Mouse (Mus musculus): ENCODE results near the gene Ddb1. TPM values are rescaled to one million over a fixed set of nuclear protein-coding genes. Genes with fewer than 3 reads are reported as not detected.

The Ddb1 gene
- total RNA-seq, 1 experiment from 2014 or later = 201 TPM

GRCm38 (mm10) chr19:10648156-10648555, 43.0 kb downstream of the Ddb1 start:
- no peak for ATAC-seq (ENCODE audit: extremely low read depth, insufficient number of reproducible peaks, low FRiP score, poor library complexity, severe bottlenecking)

GRCm38 (mm10) chr19:10656058-10656457, 50.9 kb downstream of the Ddb1 start:
- no peak for ATAC-seq (ENCODE audit: extremely low read depth, insufficient number of reproducible peaks, low FRiP score, poor library complexity, severe bottlenecking)

DNA sequence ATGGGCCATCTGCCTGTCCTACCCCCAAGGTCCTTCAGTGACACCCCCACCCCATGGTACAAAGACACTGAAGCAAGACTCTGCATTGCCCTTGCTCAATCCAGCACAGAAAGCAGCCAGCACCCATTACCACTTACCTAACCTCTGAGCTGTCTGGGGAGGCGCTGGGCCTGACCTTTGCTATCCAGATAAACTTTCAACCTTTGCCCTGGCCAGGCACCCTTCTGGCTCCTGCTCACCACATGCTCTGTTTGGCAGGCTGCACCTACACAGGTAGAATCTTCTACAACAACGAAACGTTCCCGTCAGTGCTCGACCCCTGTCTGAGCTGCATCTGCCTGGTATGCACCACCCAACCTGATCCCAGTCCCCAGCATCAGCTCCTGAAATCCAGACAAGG, 52.6 kb downstream of the Ddb1 start:
- no peak for ATAC-seq (ENCODE audit: extremely low read depth, insufficient number of reproducible peaks, low FRiP score, poor library complexity, severe bottlenecking)

GRCm38 (mm10) chr19:10658406-10658805, 53.3 kb downstream of the Ddb1 start:
- ATAC-seq (ENCODE audit: extremely low read depth, insufficient number of reproducible peaks, low FRiP score, poor library complexity, severe bottlenecking) = no peak

DNA sequence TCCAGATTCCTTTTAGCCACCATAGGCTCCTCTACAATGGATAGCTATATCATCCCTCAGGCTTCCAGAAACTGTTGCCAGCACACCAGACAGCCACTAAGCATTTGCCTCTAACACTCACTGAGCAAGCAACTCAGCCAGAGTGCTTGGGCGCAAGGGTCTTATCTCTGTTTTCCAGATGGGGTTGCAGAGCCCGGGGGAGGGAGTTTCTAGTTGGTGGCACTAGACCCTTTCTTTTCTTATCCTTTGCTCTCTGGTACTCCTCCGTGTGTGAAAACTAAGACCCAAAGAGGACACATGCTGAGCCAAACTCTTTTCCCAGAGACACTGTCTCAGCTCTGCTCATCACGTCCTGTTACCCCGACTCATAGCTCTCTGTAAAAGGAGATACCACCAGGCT, 56.2 kb downstream of the Ddb1 start:
- no peak for ATAC-seq (ENCODE audit: extremely low read depth, insufficient number of reproducible peaks, low FRiP score, poor library complexity, severe bottlenecking)

DNA sequence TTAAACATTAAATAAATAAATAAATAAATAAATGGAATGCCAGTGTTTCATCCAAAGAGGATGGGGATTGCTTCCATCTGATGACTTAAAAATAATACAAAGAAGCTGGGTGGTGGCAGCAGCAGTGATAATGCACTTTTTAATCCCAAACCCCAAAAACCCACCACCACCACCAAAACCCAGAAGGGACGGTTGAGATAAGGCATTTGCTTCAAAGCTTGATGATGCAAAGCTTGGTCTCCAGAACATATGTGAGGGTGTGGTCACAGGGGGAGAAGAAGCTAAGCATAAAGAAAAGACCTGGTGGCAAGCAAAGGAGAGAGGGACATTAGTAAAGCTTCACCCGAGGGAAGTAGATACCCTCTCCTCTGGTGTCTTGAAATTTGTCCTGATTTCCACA, 56.8 kb downstream of the Ddb1 start:
- no peak for ATAC-seq (ENCODE audit: extremely low read depth, insufficient number of reproducible peaks, low FRiP score, poor library complexity, severe bottlenecking)

- no peak for ATAC-seq (ENCODE audit: extremely low read depth, insufficient number of reproducible peaks, low FRiP score, poor library complexity, severe bottlenecking)
These were observed 57.5 kb downstream of the Ddb1 start for GRCm38 (mm10) chr19:10662665-10663064.

DNA sequence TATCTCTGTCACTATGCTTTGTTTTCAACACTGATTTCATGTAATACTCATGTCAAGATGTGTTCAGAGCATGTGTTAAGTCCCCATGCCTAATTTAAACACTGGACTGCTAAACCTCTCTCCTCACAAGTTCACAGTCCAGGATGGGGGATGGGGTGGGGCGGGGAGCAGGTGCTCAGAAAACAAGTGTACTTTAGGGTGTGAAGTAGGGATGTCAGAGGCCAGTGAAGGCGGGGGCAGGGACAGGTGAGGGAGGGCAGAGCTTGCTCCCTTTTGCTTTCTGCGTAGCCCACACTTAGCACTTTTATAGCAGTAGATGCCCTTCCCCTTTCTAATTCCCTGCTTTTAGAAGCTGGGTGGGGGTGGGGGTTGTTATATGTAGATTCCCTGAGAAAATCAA, 60.0 kb downstream of the Ddb1 start:
- ATAC-seq (ENCODE audit: extremely low read depth, insufficient number of reproducible peaks, low FRiP score, poor library complexity, severe bottlenecking) = no peak

- peak; percentile 78 for ATAC-seq (ENCODE audit: extremely low read depth, insufficient number of reproducible peaks, low FRiP score, poor library complexity, severe bottlenecking)
These were observed 60.4 kb downstream of the Ddb1 start for GRCm38 (mm10) chr19:10665499-10665898.

GRCm38 (mm10) chr19:10671319-10671718, 66.2 kb downstream of the Ddb1 start:
- ATAC-seq (ENCODE audit: extremely low read depth, insufficient number of reproducible peaks, low FRiP score, poor library complexity, severe bottlenecking) = no peak

DNA sequence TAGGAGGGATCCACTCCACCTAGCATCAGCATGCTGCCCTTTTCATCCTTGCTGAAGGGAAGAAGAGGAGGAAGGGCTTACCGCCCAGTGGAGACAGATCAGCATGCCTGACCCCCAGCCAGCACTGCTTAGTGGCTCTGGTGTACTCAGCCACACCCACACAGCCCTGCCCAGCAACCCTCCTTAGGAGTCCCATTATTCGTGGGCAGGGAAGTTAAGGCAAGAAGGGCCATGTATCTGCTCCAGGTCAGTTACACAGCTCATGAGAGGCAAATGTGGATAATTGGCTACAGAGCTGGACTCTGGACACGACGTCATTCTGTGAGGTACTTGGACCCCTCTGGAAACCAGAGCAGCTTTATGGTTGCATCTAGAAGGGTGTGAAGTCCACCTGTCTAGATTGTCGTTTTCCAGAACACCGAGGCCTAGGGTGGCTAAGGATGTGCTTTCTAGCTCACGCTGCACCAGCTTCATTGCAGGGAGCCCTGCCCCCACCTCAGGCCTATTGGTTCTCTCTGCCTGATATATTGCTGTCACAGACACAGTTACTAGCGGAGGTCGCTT, 66.8 kb downstream of the Ddb1 start:
- no peak for ATAC-seq (ENCODE audit: extremely low read depth, insufficient number of reproducible peaks, low FRiP score, poor library complexity, severe bottlenecking)

DNA sequence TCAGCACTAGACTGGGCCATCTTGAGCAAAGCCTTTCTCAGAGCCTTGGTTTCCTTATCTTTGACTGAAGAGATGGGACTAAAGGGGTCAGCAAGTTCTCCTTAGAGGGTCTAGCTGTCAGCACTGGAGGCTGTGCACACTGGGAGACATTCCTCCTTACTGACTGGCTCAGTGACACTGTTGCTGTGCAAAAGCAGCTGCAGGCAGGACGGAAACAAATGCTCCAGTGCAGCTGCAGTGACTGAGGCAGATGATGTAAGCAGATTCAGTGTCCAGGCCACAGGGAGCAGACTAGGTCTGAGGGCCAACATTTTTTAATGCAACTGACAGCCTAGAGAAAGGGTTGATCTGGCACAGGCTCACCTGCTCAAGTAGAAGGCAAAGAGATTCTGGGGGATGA, 68.1 kb downstream of the Ddb1 start:
- ATAC-seq (ENCODE audit: extremely low read depth, insufficient number of reproducible peaks, low FRiP score, poor library complexity, severe bottlenecking) = no peak

DNA sequence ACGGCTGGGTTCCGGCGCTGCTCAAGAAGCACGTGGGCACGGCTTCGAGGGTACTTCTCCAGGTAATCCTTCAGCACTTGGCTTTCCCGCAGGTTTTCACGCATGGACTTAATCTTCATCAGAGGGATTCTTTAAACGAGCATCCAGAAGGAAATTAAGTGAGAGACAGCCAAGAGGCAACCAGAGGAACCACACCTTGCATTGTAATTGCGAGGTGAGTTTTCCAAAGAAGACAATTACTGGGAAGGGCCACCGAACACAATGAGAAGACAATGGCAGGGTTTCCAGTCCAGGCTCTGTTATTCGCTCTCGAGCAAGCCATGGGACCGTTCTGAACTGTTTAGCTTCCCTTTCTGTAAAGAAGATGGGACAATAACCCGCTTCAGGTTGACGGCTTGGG, 71.5 kb downstream of the Ddb1 start:
- no peak for ATAC-seq (ENCODE audit: extremely low read depth, insufficient number of reproducible peaks, low FRiP score, poor library complexity, severe bottlenecking)

- peak; percentile 73; the same call in 1 of the 2 replicates for ATAC-seq (ENCODE audit: extremely low read depth, insufficient number of reproducible peaks, low FRiP score, poor library complexity, severe bottlenecking)
These were observed 73.0 kb downstream of the Ddb1 start, which contains the start of gene Pga5 for GRCm38 (mm10) chr19:10677915-10678771. Gene Pga5, minus strand, starts transcription at chr19:10678071.

- ATAC-seq (ENCODE audit: extremely low read depth, insufficient number of reproducible peaks, low FRiP score, poor library complexity, severe bottlenecking) = no peak
These were observed 73.6 kb downstream of the Ddb1 start for GRCm38 (mm10) chr19:10678772-10679067.

Other genes with a start within 250 kb of the Ddb1 start
- gene Syt7, start 216.2 kb upstream of the Ddb1 start, total RNA-seq (2017) = not detected in 2 replicates
- gene Lrrc10b, start 147.9 kb upstream of the Ddb1 start, total RNA-seq (2017) = 0.47 TPM in 1 of 2 replicates, not detected in the other
- 2.0 and 2.8 TPM in 2 replicates for gene Ppp1r32, start 122.4 kb upstream of the Ddb1 start, total RNA-seq (2017)
- gene Cpsf7, start 80.1 kb upstream of the Ddb1 start, total RNA-seq (2017) = 101 and 126 TPM in 2 replicates
- 66.2 and 77.1 TPM in 2 replicates for gene Sdhaf2, start 79.2 kb upstream of the Ddb1 start, total RNA-seq (2017)
- 8.7 and 9.3 TPM in 2 replicates for gene Tmem216, start 49.1 kb upstream of the Ddb1 start, total RNA-seq (2017)
- 133 and 135 TPM in 2 replicates for gene Cyb561a3, start 28.2 kb upstream of the Ddb1 start, total RNA-seq (2017)
- gene Tmem138, start 28.0 kb upstream of the Ddb1 start, total RNA-seq (2017) = 4.9 and 5.4 TPM in 2 replicates
- gene Tkfc, start 327 bp downstream of the Ddb1 start, total RNA-seq (2017) = 4.7 and 7.0 TPM in 2 replicates
- not detected in 2 replicates for gene Vwce, start 28.9 kb downstream of the Ddb1 start, total RNA-seq (2017)
- not detected in 2 replicates for gene Pga5, start 72.7 kb downstream of the Ddb1 start, total RNA-seq (2017)
- 21.0 and 25.6 TPM in 2 replicates for gene Vps37c, start 83.4 kb downstream of the Ddb1 start, total RNA-seq (2017)
- gene Cd5, start 133.7 kb downstream of the Ddb1 start, total RNA-seq (2017) = 16.7 and 18.7 TPM in 2 replicates
- gene Cd6, start 224.7 kb downstream of the Ddb1 start, total RNA-seq (2017) = 10.7 and 11.2 TPM in 2 replicates
- gene Slc15a3, start 234.4 kb downstream of the Ddb1 start, total RNA-seq (2017) = 54.1 and 61.9 TPM in 2 replicates

All from neutrophil, adult 5-6 weeks (primary cell).